Mouse (Mus musculus) lung, adult 2 months (tissue): Measurements from ENCODE around the gene Cox8b.

Experiments used
- CTCF ChIP-seq: fragments of 200-500 bp; IDR thresholded peaks from 2 replicates; pipeline ENCODE4 v1.5.1; 2011; ENCODE audit warnings: mild to moderate bottlenecking, low read length, control low read depth; ENCODE audit not compliant: insufficient read depth
- POLR2A ChIP-seq: fragments of 200-500 bp; IDR thresholded peaks from 2 replicates; pipeline ENCODE4 v1.6.1; 2011; ENCODE audit warnings: low read depth, mild to moderate bottlenecking, control low read depth, low read length, borderline replicate concordance; ENCODE audit errors: extremely low read depth

GRCm38 (mm10) chr7:140912846-140913482 is 12.7 kb upstream of the Cox8b start:
- TF ChIP-seq CTCF, result no peak
- no peak for TF ChIP-seq POLR2A
